Mouse (Mus musculus) hindbrain, postnatal 0 days (tissue): ENCODE measurements around the gene Gdf3. TPM values are rescaled to one million over a fixed set of nuclear protein-coding genes. Genes with fewer than 3 reads are reported as not detected.

Experiments
- ATAC-seq: fragments of 200-750 bp; cut with Nextera tagmentation; 2 replicates; pipeline ENCODE4 v1.8.0; 2017; ENCODE audit warnings: mild to moderate bottlenecking, moderate TSS enrichment, moderate library complexity
- DNase-seq: peaks from one replicate; pipeline ENCODE4 v3.0.0-alpha.2; 2015; ENCODE audit warnings: low spot score
- H3K27ac ChIP-seq: fragments of 300-500 bp; sonication (generic); 2 replicates; pipeline ENCODE4 v1.5.1; 2014; ENCODE audit warnings: mild to moderate bottlenecking
- H3K27me3 ChIP-seq: fragments of 300-500 bp; sonication (generic); 2 replicates; pipeline ENCODE4 v1.6.1; 2014; ENCODE audit warnings: low read length, mixed read lengths; ENCODE audit not compliant: insufficient read depth
- H3K36me3 ChIP-seq: fragments of 300-500 bp; sonication (generic); 2 replicates; pipeline ENCODE4 v1.6.1; 2014; ENCODE audit warnings: low read length, mixed read lengths; ENCODE audit not compliant: insufficient read depth
- H3K4me1 ChIP-seq: fragments of 300-500 bp; sonication (generic); 2 replicates; pipeline ENCODE4 v1.6.1; 2014; ENCODE audit warnings: antibody characterized with exemption, low read length, mixed read lengths; ENCODE audit not compliant: insufficient read depth
- H3K4me2 ChIP-seq: fragments of 300-500 bp; sonication (generic); 2 replicates; pipeline ENCODE4 v1.6.1; 2014; ENCODE audit warnings: low read depth, mild to moderate bottlenecking, low read length, moderate library complexity, mixed read lengths
- H3K4me3 ChIP-seq: fragments of 300-500 bp; sonication (generic); 2 replicates; pipeline ENCODE4 v1.5.1; 2014; ENCODE audit warnings: low read length
- H3K9ac ChIP-seq: fragments of 300-500 bp; sonication (generic); replicated peaks from 2 replicates; pipeline ENCODE4 v1.6.1; 2014; ENCODE audit warnings: mild to moderate bottlenecking, low read length, moderate library complexity, mixed read lengths
- H3K9me3 ChIP-seq: fragments of 300-500 bp; sonication (generic); 2 replicates; pipeline ENCODE4 v1.6.1; 2016; ENCODE audit warnings: low read length, mixed read lengths
- CTCF ChIP-seq: IDR thresholded peaks from 2 replicates; pipeline ENCODE4 v1.5.1; 2016; ENCODE audit warnings: antibody characterized with exemption, control low read depth, low read depth
- WGBS: fragments of 180-500 bp; shearing (Covaris S2); extraction: QIAGEN DNeasy Blood & Tissue Kit; methylation state at CpG from one replicate; pipeline ENCODE4 v1.1.7; 2014; 5-methylcytosine and 5-hydroxymethylcytosine counted together
- polyA plus RNA-seq: library from polyadenylated mRNA; unstranded; fragments of >200 nt; fragmentation: Nextera tagmentation; extraction: Ambion mirVana; gene quantifications from 2 replicates; pipeline ENCODE4 v1.2.1, GENCODE M21; 2015
- total RNA-seq: library from RNA; depleted of rRNA; stranded (reverse); fragments of >200 nt; gene quantifications from 2 replicates; pipeline ENCODE4 v1.2.3, GENCODE M21; 2014

The Gdf3 gene
- total and polyA plus RNA-seq, 2 experiments from 2014 or later = 0.19 to 1.1 TPM

- ATAC-seq (no peak), DNase-seq (no peak)
- H3K4me1 ChIP-seq = no peaks in the 10 kb centered on the region
- no peak overlapping the region for H3K9ac ChIP-seq
- no peak overlapping the region for H3K4me3 ChIP-seq
- no peaks in the 10 kb centered on the region for H3K27me3 ChIP-seq
- no peak overlapping the region for H3K4me2 ChIP-seq
- WGBS = 96% methylated on average over 11 of the region's 11 CpGs
- no peaks in the 10 kb centered on the region for H3K36me3 ChIP-seq
- TF ChIP-seq CTCF = no peak
- H3K9me3 ChIP-seq = no peaks in the 10 kb centered on the region
- no peak overlapping the region for H3K27ac ChIP-seq
Observed at GRCm38 (mm10) chr6:122606661-122607060, 3.2 kb downstream of the Gdf3 start.

GRCm38 (mm10) chr6:122605483-122605882 is 4.4 kb downstream of the Gdf3 start:
- H3K9ac ChIP-seq = no peak overlapping the region
- no peaks in the 10 kb centered on the region for H3K27me3 ChIP-seq
- ATAC-seq = no peak
- 94% methylated on average over 8 of the region's 8 CpGs for WGBS
- no peak overlapping the region for H3K4me2 ChIP-seq
- no peaks in the 10 kb centered on the region for H3K36me3 ChIP-seq
- H3K4me3 ChIP-seq = no peak overlapping the region
- no peak for DNase-seq
- H3K4me1 ChIP-seq = no peaks in the 10 kb centered on the region
- no peaks in the 10 kb centered on the region for H3K9me3 ChIP-seq
- TF ChIP-seq CTCF = 0 out of 2 replicates have a peak, but pooled peaks have one; percentile 23
- H3K27ac ChIP-seq = no peak overlapping the region

- DNase-seq (no peak), ATAC-seq (no peak)
- no peaks in the 10 kb centered on the region for H3K36me3 ChIP-seq
- no peak overlapping the region for H3K4me3 ChIP-seq
- no peak for TF ChIP-seq CTCF
- no peak overlapping the region for H3K9ac ChIP-seq
- no peaks in the 10 kb centered on the region for H3K9me3 ChIP-seq
- no peak overlapping the region for H3K27ac ChIP-seq
- H3K4me1 ChIP-seq = no peaks in the 10 kb centered on the region
- no peak overlapping the region for H3K4me2 ChIP-seq
- no peaks in the 10 kb centered on the region for H3K27me3 ChIP-seq
Observed at GRCm38 (mm10) chr6:122604260-122604659, 5.6 kb downstream of the Gdf3 start.

GRCm38 (mm10) chr6:122602992-122603322 is 6.9 kb downstream of the Gdf3 start:
- 37% methylated on average over 1 of the region's 1 CpGs for WGBS
- Histone ChIP-seq H3K27ac (no peak overlapping the region; the same call in 1 of the 2 replicates), H3K9me3 (no peaks in the 10 kb centered on the region), H3K9ac (no peak overlapping the region), H3K4me3 (peak overlapping the region; percentile 45; the same call in 1 of the 2 replicates), H3K27me3 (no peaks in the 10 kb centered on the region), H3K36me3 (no peaks in the 10 kb centered on the region), H3K4me2 (peak overlapping the region; percentile 71), H3K4me1 (no peaks in the 10 kb centered on the region)
- TF ChIP-seq CTCF = no peak
- DNase-seq (no peak), ATAC-seq (no peak)

GRCm38 (mm10) chr6:122602242-122602991 is 7.5 kb downstream of the Gdf3 start, which contains the start of gene Apobec1:
TSS of gene Apobec1 (minus strand) at chr6:122602444.
- Histone ChIP-seq H3K27me3 (no peaks in the 10 kb centered on the region), H3K4me3 (peak within 1 kb of the TSS; percentile 45), H3K36me3 (no peaks in the 10 kb centered on the region), H3K9ac (peak within 1 kb of the TSS; percentile 45; the same call in 1 of the 2 replicates), H3K4me2 (peak within 1 kb of the TSS; percentile 71), H3K9me3 (no peaks in the 10 kb centered on the region), H3K4me1 (no peaks in the 10 kb centered on the region), H3K27ac (peak within 1 kb of the TSS; percentile 32; the same call in 1 of the 2 replicates)
- ATAC-seq = peak; percentile 74
- DNase-seq = peak; percentile 72
- WGBS = 8% methylated on average over 22 of the region's 22 CpGs
- TF ChIP-seq CTCF = no peak

GRCm38 (mm10) chr6:122601615-122602014 is 8.3 kb downstream of the Gdf3 start:
- Histone ChIP-seq H3K27me3 (no peaks in the 10 kb centered on the region), H3K9me3 (no peaks in the 10 kb centered on the region), H3K36me3 (no peaks in the 10 kb centered on the region), H3K4me3 (peak overlapping the region; percentile 45; the same call in 1 of the 2 replicates), H3K27ac (no peak overlapping the region), H3K4me1 (no peaks in the 10 kb centered on the region), H3K4me2 (peak overlapping the region; percentile 71), H3K9ac (no peak overlapping the region)
- DNase-seq (no peak), ATAC-seq (no peak)
- no peak for TF ChIP-seq CTCF
- WGBS = 87% methylated on average over 3 of the region's 3 CpGs

GRCm38 (mm10) chr6:122601031-122601430 is 8.9 kb downstream of the Gdf3 start:
- no peak for ATAC-seq

More at GRCm38 (mm10) chr6:122601031-122601430, 8.9 kb downstream of the Gdf3 start:
- Histone ChIP-seq H3K27me3 (no peaks in the 10 kb centered on the region), H3K27ac (no peak overlapping the region), H3K4me2 (no peak overlapping the region), H3K4me1 (no peaks in the 10 kb centered on the region), H3K36me3 (no peaks in the 10 kb centered on the region), H3K4me3 (no peak overlapping the region), H3K9ac (no peak overlapping the region), H3K9me3 (no peaks in the 10 kb centered on the region)
- DNase-seq = no peak
- 91% methylated on average over 4 of the region's 4 CpGs for WGBS
- TF ChIP-seq CTCF = no peak
